Mouse (Mus musculus) ES-Bruce4 (cell line): ENCODE measurements at regions not wholly inside any gene's neighbourhood (a gene's known extent, or its start where the extent isn't known, plus 50 kb on each side); places are given as distances from the start of the nearest gene placed in this dataset.

Experiments
- EP300 ChIP-seq: IDR thresholded peaks from 2 replicates; pipeline ENCODE4 v1.6.1; 2011; ENCODE audit warnings: low read depth, low read length; ENCODE audit not compliant: insufficient read depth
- POLR2A ChIP-seq: IDR thresholded peaks from one replicate; pipeline ENCODE4 v1.8.1; 2011; ENCODE audit warnings: low read length; ENCODE audit not compliant: insufficient read depth

- TF ChIP-seq POLR2A (no peak), EP300 (no peak)
These were observed 269.8 kb downstream of the Etv1 start for GRCm38 (mm10) chr12:39048958-39049357.
